Mouse (Mus musculus): ENCODE data around the gene Dhrs1. TPM values are rescaled to one million over a fixed set of nuclear protein-coding genes. Genes with fewer than 3 reads are reported as not detected.

Gene Dhrs1
- total RNA-seq, 1 experiment from 2014 or later, result 93.6 TPM

GRCm38 (mm10) chr14:55721700-55722437, 23.6 kb downstream of the Dhrs1 start, which contains the start of gene Rabggta:
Rabggta (minus strand) TSS chr14:55722263.
- peak; percentile 96 for DNase-seq

DNA sequence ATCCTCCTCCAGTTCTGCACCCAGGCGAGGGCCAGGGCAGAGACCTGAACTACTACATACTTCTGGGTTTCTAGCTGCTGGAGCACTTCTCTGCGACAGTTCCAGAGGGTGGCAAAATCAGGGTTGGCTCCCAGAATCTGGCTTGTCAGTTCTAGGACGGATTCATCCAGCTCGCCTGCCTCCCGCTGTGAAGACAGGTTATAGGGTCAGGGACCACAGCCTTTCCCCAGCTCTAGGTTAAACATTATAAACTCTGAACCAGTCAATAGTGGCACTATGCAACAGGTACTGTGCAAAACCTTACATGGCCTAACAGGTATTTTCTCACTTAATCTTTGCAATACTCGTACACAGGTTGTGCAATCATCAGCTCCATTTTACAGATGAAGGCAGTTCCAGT, 24.4 kb downstream of the Dhrs1 start:
- DNase-seq, result no peak

- no peak for DNase-seq
These were observed 24.8 kb downstream of the Dhrs1 start for GRCm38 (mm10) chr14:55720666-55721065.

GRCm38 (mm10) chr14:55719737-55720136, 25.8 kb downstream of the Dhrs1 start:
- no peak for DNase-seq

GRCm38 (mm10) chr14:55716884-55717283, 28.6 kb downstream of the Dhrs1 start:
- DNase-seq, result no peak

DNA sequence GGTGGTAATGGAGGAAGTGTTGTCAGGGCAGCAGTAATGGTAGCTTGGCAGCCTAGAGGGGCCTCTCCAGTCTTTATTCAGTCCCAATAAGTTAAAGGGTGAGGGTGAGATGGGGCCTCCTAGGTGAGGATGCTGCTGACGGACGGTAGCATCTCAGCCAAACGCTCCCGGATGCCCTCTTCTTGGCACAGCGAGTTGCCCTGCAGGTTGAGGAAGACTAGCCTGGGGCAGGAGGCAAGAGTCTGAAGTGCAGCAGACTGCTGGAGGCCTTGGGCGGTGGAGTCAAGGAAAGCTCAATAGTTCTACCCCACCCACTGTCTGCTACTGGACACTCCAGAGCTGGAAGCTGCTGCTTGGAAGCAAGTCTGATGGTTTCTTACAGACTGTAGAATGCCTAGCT, 29.2 kb downstream of the Dhrs1 start:
- DNase-seq, result no peak

DNA sequence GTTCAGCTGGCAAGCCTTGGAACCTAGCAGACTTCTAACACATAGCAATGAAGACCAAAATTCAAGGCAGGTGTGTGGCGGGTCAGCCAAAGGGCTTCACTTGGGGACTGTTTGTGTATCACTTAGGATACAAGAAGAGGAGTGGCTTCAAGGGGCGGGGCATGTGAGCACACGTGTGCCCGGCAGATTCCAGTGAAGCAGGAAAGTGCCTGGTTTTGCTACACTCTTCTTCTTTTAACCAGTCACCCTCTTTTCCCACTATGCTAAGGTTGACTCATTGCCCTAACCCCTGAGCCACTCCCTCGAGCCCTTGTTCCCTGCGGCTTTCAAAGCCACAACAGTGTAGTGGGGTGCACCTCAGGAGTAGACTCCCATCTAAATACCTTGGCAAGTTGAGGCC, 30.6 kb downstream of the Dhrs1 start:
- no peak for DNase-seq

DNA sequence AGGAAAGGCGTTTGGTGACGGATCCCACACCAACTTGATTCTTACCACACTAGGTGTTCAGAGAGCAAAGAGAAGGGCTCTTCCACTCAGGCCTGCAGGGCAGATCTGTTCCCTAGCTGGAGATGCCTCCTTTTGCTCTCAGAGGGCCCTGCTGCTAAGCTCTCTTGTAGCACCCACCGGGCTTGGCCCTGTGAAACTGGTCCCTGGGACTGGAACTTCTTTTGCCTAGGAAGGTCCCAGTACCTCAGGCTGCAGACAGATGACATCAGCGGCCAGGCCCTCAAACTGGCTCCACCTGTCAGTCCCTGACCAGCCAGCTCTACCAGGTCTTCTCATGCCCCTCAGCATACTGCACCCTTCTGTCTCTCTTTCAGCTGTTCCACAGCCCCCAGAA, 31.8 kb downstream of the Dhrs1 start, which contains the start of gene Tgm1:
Gene Tgm1 (minus strand): TSS at position 198 of the 394 bp plus-strand sequence.
- no peak for DNase-seq

GRCm38 (mm10) chr14:55713007-55713728, 32.3 kb downstream of the Dhrs1 start:
- DNase-seq, result peak; percentile 20

DNA sequence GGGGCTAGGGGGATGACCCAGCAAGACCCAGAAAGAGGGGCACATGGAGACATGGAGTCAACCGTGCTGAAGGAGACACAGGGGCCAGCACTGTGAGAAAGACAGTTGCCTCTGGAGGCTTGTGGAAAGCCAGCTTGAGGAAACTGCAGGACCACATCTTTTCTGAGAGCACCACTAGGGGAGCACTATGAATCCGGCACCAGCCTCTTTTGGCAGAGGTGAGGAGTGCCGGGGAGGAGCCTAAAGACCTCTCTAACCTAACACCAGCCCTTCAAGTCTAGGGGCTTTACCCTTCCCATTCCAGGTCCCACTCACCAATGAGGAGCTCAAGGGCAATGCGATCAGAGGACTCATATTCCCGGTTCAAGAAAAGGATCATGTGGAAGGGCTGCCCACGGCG, 33.7 kb downstream of the Dhrs1 start:
- no peak for DNase-seq

DNA sequence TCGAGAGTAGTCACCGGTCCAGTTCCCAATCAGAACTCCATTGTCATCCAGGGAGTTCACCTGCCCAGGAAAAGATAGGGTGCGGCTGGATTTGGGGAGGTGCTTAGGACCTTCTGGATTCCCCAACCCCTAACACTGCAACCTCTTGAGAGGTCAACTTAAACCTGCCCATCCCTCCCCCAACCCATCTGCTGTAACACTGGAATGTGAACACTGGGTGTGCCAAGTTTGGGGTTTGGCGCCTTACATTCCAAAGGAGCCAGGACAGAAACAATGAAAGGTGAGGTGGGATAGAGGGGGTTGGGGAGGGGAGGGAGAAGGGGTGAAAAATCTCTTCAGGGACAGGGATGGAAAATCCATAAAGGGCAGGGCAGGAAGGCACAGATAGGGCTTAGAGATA, 36.0 kb downstream of the Dhrs1 start:
- DNase-seq, result no peak

GRCm38 (mm10) chr14:55707397-55707796, 38.1 kb downstream of the Dhrs1 start:
- no peak for DNase-seq

DNA sequence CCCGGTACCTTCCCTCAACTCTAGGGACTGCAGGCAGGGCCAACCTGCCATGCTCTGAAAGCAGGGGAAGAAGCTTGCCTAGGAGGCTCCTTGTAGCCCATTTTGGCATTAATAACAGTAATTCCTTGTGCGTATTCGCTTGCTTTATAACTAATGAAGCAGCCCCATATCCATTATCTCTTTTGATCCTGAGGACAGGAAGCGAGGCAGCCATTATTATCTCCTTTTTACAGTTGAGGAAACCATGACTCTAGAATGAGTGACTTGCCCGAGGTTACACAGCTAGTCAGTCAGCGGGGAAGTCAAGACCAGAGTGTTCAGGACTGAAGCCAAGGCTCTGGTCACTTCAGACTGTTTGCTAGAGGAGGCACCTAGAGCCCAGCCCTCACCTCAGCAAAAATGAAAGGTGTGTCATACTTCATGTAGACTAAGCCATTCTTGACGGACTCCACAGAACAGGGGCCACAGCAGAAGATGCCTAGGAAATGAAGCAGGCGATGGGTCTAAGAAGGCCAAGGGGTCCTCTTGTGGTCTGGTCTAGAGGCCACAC, 39.4 kb downstream of the Dhrs1 start:
- no peak for DNase-seq

DNA sequence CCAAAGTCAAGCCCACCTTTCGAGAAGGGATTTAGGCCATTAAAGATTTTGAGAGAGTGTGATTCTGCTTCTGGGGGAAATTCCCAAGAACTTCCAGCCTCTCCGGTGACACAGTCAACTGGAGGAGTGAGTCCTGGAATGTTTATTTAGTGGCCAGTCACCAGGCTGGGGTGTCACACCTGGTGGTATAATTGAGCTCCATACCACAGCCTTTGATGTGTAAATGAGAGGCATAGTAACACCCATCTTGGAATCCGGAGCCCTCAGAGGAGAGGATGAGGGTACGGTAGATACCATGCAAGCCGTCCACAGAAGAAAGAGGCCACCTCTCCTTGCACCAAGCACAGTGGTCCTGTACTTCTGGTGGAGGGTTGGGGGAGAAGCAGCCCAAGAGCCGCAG, 42.7 kb downstream of the Dhrs1 start:
- no peak for DNase-seq

GRCm38 (mm10) chr14:55701131-55701530, 44.4 kb downstream of the Dhrs1 start:
- DNase-seq, result no peak

DNA sequence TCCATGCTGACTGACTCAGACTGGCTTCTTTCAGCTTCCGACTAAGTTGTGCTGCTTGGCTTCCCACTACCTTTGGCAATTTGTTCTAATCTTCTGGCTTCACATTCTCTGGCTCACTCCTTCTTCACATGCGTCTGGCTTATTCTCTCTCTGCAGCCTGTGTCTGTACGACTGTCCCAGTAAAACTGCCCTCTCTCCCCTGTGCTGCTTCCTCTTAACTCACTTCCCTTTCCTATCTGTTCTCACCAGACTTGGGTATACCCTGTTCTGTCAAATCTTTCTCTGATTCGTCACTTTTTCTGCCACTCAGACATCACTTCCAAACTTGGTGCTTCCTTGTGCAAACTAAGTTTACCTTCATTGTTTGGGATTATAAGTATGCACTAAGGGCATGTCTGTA, 48.3 kb downstream of the Dhrs1 start:
- DNase-seq, result no peak

DNA sequence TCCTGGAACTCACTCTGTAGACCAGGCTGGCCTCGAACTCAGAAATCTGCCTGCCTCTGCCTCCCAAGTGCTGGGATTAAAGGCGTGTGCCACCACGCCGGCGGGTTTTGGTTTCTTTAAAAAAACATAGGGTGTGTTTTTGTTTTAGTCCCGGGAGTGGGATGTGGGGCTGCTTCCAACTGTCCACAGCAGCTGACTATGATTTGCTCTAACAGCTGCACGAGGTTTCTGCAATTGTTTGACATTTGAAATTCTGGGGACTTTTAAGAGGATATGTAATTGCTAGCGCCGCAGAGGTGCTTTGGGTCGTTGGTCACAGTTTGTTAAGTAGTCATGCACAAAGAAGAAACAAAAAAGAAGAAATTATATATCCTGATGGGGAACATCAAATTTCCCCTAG, 56.1 kb downstream of the Dhrs1 start:
- DNase-seq, result no peak

Other genes with a start within 250 kb of the Dhrs1 start
- gene Cpne6, start 235.2 kb downstream of the Dhrs1 start, total RNA-seq (2021), result 0.45 TPM in 1 of 2 replicates, not detected in the other
- gene Nrl, start 220.7 kb downstream of the Dhrs1 start, total RNA-seq (2021), result not detected in 2 replicates
- gene Pck2, start 205.4 kb downstream of the Dhrs1 start, total RNA-seq (2021), result 35.1 and 42.8 TPM in 2 replicates
- 99.9 and 118 TPM in 2 replicates for gene Dcaf11, start 185.7 kb downstream of the Dhrs1 start, total RNA-seq (2021)
- 1.2 TPM in 1 of 2 replicates, not detected in the other for gene A730061H03Rik, start 185.3 kb downstream of the Dhrs1 start, total RNA-seq (2021)
- 0.79 and 2.1 TPM in 2 replicates for gene Fitm1, start 170.1 kb downstream of the Dhrs1 start, total RNA-seq (2021)
- gene Psme1, start 167.6 kb downstream of the Dhrs1 start, total RNA-seq (2021), result 316 and 330 TPM in 2 replicates
- gene Emc9, start 160.4 kb downstream of the Dhrs1 start, total RNA-seq (2021), result 37.5 and 45.2 TPM in 2 replicates
- 349 and 376 TPM in 2 replicates for gene Psme2, start 154.6 kb downstream of the Dhrs1 start, total RNA-seq (2021)
- 24.8 and 37.7 TPM in 2 replicates for gene Rnf31, start 154.0 kb downstream of the Dhrs1 start, total RNA-seq (2021)
- 12.9 and 16.7 TPM in 2 replicates for gene Irf9, start 142.1 kb downstream of the Dhrs1 start, total RNA-seq (2021)
- 4.4 and 6.9 TPM in 2 replicates for gene Rec8, start 127.7 kb downstream of the Dhrs1 start, total RNA-seq (2021)
- 78.2 and 105 TPM in 2 replicates for gene Ipo4, start 109.7 kb downstream of the Dhrs1 start, total RNA-seq (2021)
- gene Gm49378, start 107.8 kb downstream of the Dhrs1 start, total RNA-seq (2021), result 2.4 and 3.9 TPM in 2 replicates
- gene Tm9sf1, start 101.9 kb downstream of the Dhrs1 start, total RNA-seq (2021), result 68.4 and 78.5 TPM in 2 replicates
- gene Tssk4, start 95.5 kb downstream of the Dhrs1 start, total RNA-seq (2021), result 1.9 and 3.1 TPM in 2 replicates
- gene Mdp1, start 85.2 kb downstream of the Dhrs1 start, total RNA-seq (2021), result 50.4 and 60.3 TPM in 2 replicates
- 24.0 and 25.8 TPM in 2 replicates for gene Gmpr2, start 73.7 kb downstream of the Dhrs1 start, total RNA-seq (2021)
- 297 and 307 TPM in 2 replicates for gene Nedd8, start 73.6 kb downstream of the Dhrs1 start, total RNA-seq (2021)
- 26.1 and 27.4 TPM in 2 replicates for gene Tinf2, start 63.9 kb downstream of the Dhrs1 start, total RNA-seq (2021)
- 0.74 and 2.3 TPM in 2 replicates for gene Tgm1, start 31.8 kb downstream of the Dhrs1 start, total RNA-seq (2021)
- gene Rabggta, start 23.4 kb downstream of the Dhrs1 start, total RNA-seq (2021), result 19.5 and 21.1 TPM in 2 replicates
- gene Nop9, start within 50 bp of the Dhrs1 start, total RNA-seq (2021), result 15.9 and 16.2 TPM in 2 replicates
- 1.7 and 22.1 TPM in 2 replicates for gene Cideb, start 12.8 kb upstream of the Dhrs1 start, total RNA-seq (2021)
- 0.11 and 0.37 TPM in 2 replicates for gene Ltb4r2, start 15.7 kb upstream of the Dhrs1 start, total RNA-seq (2021)
- 0.48 and 0.71 TPM in 2 replicates for gene Ltb4r1, start 20.3 kb upstream of the Dhrs1 start, total RNA-seq (2021)
- gene Adcy4, start 38.4 kb upstream of the Dhrs1 start, total RNA-seq (2021), result 14.3 and 17.3 TPM in 2 replicates
- gene Ripk3, start 43.2 kb upstream of the Dhrs1 start, total RNA-seq (2021), result 5.2 and 7.8 TPM in 2 replicates
- 23.8 and 31.2 TPM in 2 replicates for gene Nfatc4, start 77.5 kb upstream of the Dhrs1 start, total RNA-seq (2021)
- 14.1 and 18.8 TPM in 2 replicates for gene Nynrin, start 108.3 kb upstream of the Dhrs1 start, total RNA-seq (2021)
- 0.11 and 0.34 TPM in 2 replicates for gene Cbln3, start 138.7 kb upstream of the Dhrs1 start, total RNA-seq (2021)
- gene Khnyn, start 139.3 kb upstream of the Dhrs1 start, total RNA-seq (2021), result 19.2 and 23.8 TPM in 2 replicates
- gene Sdr39u1, start 154.6 kb upstream of the Dhrs1 start, total RNA-seq (2021), result 83.3 and 100 TPM in 2 replicates
- gene Cma1, start 199.0 kb upstream of the Dhrs1 start, total RNA-seq (2021), result 4.3 and 5.9 TPM in 2 replicates
- 0.70 TPM in 1 of 2 replicates, not detected in the other for gene Cma2, start 205.3 kb upstream of the Dhrs1 start, total RNA-seq (2021)